Mouse (Mus musculus) NIH3T3 (cell line): Measurements from ENCODE around the gene Emilin2.

Source experiments
- DNase-seq: peaks from one replicate; pipeline ENCODE4 v3.0.0-alpha.2; 2012; ENCODE audit warnings: low read depth

Emilin2 gene

GRCm38 (mm10) chr17:71203998-71204808 is 107.6 kb downstream of the Emilin2 start:
- no peak for DNase-seq
